Mouse (Mus musculus): Measurements from ENCODE around the gene Dscam. TPM values are rescaled to one million over a fixed set of nuclear protein-coding genes. Genes with fewer than 3 reads are reported as not detected.

Dscam gene
- polyA plus RNA-seq, 1 experiment from 2014 or later = not detected

DNA sequence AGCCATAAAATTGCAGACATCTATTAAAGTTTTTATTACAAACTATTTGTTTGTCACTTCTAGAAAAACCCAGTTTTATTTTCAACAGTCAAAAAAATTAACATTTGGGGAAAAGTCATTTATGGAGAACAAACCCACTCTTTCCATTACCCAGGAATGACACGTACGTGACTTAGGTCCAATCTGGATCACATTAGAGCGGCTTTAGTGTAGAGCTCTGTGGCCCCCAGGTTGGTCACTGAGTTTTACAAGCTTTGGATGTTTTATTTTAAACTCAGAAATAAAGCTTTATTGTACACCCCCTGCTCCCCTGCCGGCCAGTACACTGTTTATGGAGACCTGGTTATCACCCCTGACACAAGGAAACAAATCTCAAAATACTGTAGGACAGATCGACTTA is 540.9 kb downstream of the Dscam start:
- H3K4me1 ChIP-seq (ENCODE audit: control insufficient read depth, insufficient read depth, low read length) = no peaks in the 10 kb centered on the region
- H3K27me3 ChIP-seq (ENCODE audit: control insufficient read depth, insufficient read depth, low read length) = no peaks in the 10 kb centered on the region
- H3K9ac ChIP-seq (ENCODE audit: low read depth, low read length) = no peak overlapping the region
- no peak overlapping the region for H3K27ac ChIP-seq (ENCODE audit: low read depth, low read length)
- WGBS = 67% methylated on average over 5 of the region's 5 CpGs
- H3K4me3 ChIP-seq (ENCODE audit: low read length) = no peak overlapping the region
- H3K9me3 ChIP-seq (ENCODE audit: control insufficient read depth, low read length) = no peaks in the 10 kb centered on the region
- no peak overlapping the region for H3K4me2 ChIP-seq (replicated peaks; ENCODE audit: low read depth, low read length)
- no peak for ATAC-seq (ENCODE audit: low FRiP score, low TSS enrichment)
- no peaks in the 10 kb centered on the region for H3K36me3 ChIP-seq (ENCODE audit: control insufficient read depth, insufficient read depth, low read length)

DNA sequence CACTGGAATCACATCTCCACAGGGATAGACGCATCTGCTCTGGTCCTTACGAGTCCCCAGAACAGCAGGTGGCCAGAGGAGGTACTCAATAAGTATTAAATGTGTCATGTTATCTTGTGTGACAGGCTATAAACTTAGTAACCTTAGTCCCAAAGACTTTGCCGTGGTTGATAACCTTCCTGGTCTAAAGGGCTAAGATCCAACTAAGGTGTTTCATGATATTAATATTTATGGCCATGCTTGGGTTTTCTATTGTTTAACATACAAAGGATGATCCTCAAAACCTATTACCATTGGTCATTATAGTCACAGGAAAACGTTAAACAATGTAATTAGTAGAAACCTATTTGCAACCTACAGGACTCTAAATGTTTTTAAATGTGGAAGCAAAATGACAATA is 545.1 kb downstream of the Dscam start:
- Histone ChIP-seq H3K27me3 (ENCODE audit: control insufficient read depth, insufficient read depth, low read length) (0 out of 2 replicates have a peak, but pooled peaks cover 2% of the 10 kb centered on the region), H3K9ac (ENCODE audit: low read depth, low read length) (no peak overlapping the region), H3K9me3 (ENCODE audit: control insufficient read depth, low read length) (no peaks in the 10 kb centered on the region), H3K4me1 (ENCODE audit: control insufficient read depth, insufficient read depth, low read length) (no peaks in the 10 kb centered on the region), H3K4me2 (replicated peaks; ENCODE audit: low read depth, low read length) (no peak overlapping the region), H3K36me3 (ENCODE audit: control insufficient read depth, insufficient read depth, low read length) (no peaks in the 10 kb centered on the region), H3K27ac (ENCODE audit: low read depth, low read length) (no peak overlapping the region), H3K4me3 (ENCODE audit: low read length) (no peak overlapping the region)
- WGBS = 35% methylated on average over 4 of the region's 4 CpGs
- ATAC-seq (ENCODE audit: low FRiP score, low TSS enrichment) = no peak

DNA sequence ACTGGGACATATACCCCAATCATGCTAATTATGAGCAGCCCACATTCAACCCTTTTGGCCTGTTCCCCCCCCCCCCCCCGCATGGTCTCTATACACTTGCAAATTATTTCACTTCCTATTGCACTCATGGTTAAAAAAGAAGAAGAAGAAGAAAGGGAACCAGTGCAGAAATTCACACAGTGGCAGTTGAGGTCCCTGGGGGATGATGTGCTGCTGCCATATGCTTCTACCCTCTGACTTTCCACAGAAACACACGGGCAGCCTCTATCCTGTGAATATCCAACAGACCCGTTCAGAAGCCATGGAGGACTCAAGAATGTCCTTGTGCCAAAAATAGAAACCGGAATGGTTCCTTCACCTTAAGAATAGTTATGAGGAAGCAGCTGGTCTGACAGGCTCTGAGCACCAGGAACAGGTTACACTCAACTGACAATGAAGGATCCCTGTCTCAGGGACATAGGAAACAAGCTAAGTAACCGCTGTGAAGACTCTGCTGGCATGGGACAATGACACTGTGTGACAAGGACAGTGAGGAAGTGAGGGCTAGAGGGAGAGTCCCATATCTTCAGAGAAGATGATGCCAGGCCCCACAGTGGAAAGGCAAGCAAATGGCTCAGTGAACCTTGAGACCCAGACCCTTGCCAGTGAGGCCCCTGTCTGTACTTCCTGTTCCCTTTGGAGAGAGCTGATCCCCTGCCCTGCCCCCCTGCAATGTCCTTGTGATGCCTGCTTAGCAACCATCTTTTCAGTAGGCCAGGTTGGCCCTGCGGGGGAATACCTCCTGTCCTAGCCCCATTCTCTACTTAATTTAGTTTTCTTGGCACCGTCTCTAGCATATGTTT is 545.8 kb downstream of the Dscam start:
- Histone ChIP-seq H3K27me3 (ENCODE audit: control insufficient read depth, insufficient read depth, low read length) (0 out of 2 replicates have a peak, but pooled peaks cover 2% of the 10 kb centered on the region), H3K4me1 (ENCODE audit: control insufficient read depth, insufficient read depth, low read length) (no peaks in the 10 kb centered on the region), H3K36me3 (ENCODE audit: control insufficient read depth, insufficient read depth, low read length) (no peaks in the 10 kb centered on the region), H3K27ac (ENCODE audit: low read depth, low read length) (no peak overlapping the region), H3K4me2 (replicated peaks; ENCODE audit: low read depth, low read length) (no peak overlapping the region), H3K9ac (ENCODE audit: low read depth, low read length) (no peak overlapping the region), H3K4me3 (ENCODE audit: low read length) (no peak overlapping the region), H3K9me3 (ENCODE audit: control insufficient read depth, low read length) (no peaks in the 10 kb centered on the region)
- 76% methylated on average over 7 of the region's 7 CpGs for WGBS
- no peak for ATAC-seq (ENCODE audit: low FRiP score, low TSS enrichment)

DNA sequence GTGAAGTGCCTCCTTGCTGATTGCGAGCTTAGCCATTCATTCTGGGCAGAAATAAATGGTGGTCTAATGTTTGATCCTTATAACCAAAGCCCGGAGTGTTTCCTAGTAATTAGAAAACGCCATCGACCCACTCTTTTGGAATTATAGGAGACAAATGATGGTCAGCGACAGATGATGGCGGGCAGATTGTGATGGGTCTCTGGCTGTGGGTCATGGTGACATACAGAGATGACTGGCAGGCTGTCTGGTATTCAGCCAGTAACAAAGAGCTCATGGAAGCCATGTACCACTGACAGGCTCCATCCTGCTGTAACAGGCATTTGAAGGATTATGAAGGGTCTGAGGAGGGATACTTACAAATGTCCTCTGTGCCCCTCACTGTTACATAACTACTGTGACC is 549.7 kb downstream of the Dscam start:
- 89% methylated on average over 6 of the region's 6 CpGs for WGBS
- no peaks in the 10 kb centered on the region for H3K9me3 ChIP-seq (ENCODE audit: control insufficient read depth, low read length)
- H3K4me1 ChIP-seq (ENCODE audit: control insufficient read depth, insufficient read depth, low read length) = no peaks in the 10 kb centered on the region
- peaks cover 6% of the 10 kb centered on the region for H3K27me3 ChIP-seq (ENCODE audit: control insufficient read depth, insufficient read depth, low read length)
- no peak overlapping the region for H3K27ac ChIP-seq (ENCODE audit: low read depth, low read length)
- no peak for ATAC-seq (ENCODE audit: low FRiP score, low TSS enrichment)
- no peaks in the 10 kb centered on the region for H3K36me3 ChIP-seq (ENCODE audit: control insufficient read depth, insufficient read depth, low read length)
- H3K4me3 ChIP-seq (ENCODE audit: low read length) = no peak overlapping the region
- no peak overlapping the region for H3K4me2 ChIP-seq (replicated peaks; ENCODE audit: low read depth, low read length)
- H3K9ac ChIP-seq (ENCODE audit: low read depth, low read length) = no peak overlapping the region

DNA sequence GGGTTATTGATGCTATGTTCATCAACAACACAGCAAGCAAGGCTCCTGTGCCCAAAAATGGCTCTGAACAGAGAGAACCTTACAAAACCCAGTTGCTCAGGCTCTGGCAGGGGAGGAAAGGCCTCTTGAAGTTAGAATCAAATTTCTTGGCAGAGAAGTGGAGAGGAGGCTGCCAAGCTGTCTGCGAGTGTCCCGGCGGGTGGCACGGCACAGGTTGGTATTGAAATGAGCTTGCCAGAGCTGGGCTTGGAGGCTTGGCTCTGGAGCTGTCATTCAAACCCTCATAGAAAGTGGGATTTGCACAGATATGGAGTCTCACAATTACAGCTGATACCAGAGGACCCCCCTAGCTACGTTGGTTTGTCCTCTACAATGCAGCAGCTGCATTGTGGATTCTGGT is 550.1 kb downstream of the Dscam start:
- no peak for ATAC-seq (ENCODE audit: low FRiP score, low TSS enrichment)
- H3K27ac ChIP-seq (ENCODE audit: low read depth, low read length) = no peak overlapping the region
- no peak overlapping the region for H3K4me3 ChIP-seq (ENCODE audit: low read length)
- no peaks in the 10 kb centered on the region for H3K9me3 ChIP-seq (ENCODE audit: control insufficient read depth, low read length)
- no peak overlapping the region for H3K9ac ChIP-seq (ENCODE audit: low read depth, low read length)
- H3K4me1 ChIP-seq (ENCODE audit: control insufficient read depth, insufficient read depth, low read length) = no peaks in the 10 kb centered on the region
- no peaks in the 10 kb centered on the region for H3K36me3 ChIP-seq (ENCODE audit: control insufficient read depth, insufficient read depth, low read length)
- 89% methylated on average over 5 of the region's 5 CpGs for WGBS
- H3K27me3 ChIP-seq (ENCODE audit: control insufficient read depth, insufficient read depth, low read length) = peaks cover 6% of the 10 kb centered on the region
- no peak overlapping the region for H3K4me2 ChIP-seq (replicated peaks; ENCODE audit: low read depth, low read length)

DNA sequence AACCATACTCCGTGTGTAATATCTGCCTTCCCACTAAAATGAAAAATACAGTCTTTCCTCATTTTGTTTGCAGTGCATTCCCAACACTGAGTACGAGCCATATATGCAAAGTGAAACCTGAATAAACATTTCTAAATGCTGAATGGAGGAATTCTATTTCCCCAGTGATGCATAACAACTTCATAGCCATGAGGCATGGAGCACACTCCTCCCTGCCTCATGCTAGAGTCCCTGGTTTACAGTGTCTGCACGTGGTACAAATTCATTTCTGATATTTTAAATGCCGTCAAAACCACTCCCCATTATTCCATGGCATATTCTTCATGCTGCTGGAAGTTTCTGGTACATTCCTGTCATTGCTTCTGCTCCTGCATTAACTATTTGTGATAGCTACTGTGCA is 552.8 kb downstream of the Dscam start:
- ATAC-seq (ENCODE audit: low FRiP score, low TSS enrichment) = 0 out of 2 replicates have a peak, but pooled peaks have one; percentile 57
- peaks cover 12% of the 10 kb centered on the region for H3K27me3 ChIP-seq (ENCODE audit: control insufficient read depth, insufficient read depth, low read length)
- H3K27ac ChIP-seq (ENCODE audit: low read depth, low read length) = no peak overlapping the region
- 53% methylated on average over 4 of the region's 4 CpGs for WGBS
- no peaks in the 10 kb centered on the region for H3K36me3 ChIP-seq (ENCODE audit: control insufficient read depth, insufficient read depth, low read length)
- no peaks in the 10 kb centered on the region for H3K4me1 ChIP-seq (ENCODE audit: control insufficient read depth, insufficient read depth, low read length)
- H3K4me2 ChIP-seq (replicated peaks; ENCODE audit: low read depth, low read length) = no peak overlapping the region
- H3K9ac ChIP-seq (ENCODE audit: low read depth, low read length) = no peak overlapping the region
- H3K9me3 ChIP-seq (ENCODE audit: control insufficient read depth, low read length) = no peaks in the 10 kb centered on the region
- H3K4me3 ChIP-seq (ENCODE audit: low read length) = no peak overlapping the region

DNA sequence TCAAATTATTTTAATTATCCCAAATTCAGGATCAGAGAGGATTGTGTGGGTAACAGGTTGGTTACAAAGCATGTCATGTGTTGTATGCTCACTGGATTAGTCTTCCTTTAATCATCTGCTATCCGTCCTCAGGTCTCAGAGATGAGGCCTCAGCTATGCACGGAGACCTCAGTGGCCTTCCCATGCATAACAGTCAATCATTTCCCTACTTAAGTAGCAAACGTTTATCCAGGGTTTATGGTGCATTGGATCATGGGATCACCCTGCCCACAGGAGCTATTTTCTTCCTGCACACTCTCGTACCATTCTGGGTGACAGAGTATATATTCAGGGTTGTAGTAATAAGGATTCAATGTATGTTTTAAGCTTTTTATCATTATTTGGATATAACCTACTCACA is 557.3 kb downstream of the Dscam start:
- H3K4me1 ChIP-seq (ENCODE audit: control insufficient read depth, insufficient read depth, low read length) = no peaks in the 10 kb centered on the region
- no peaks in the 10 kb centered on the region for H3K9me3 ChIP-seq (ENCODE audit: control insufficient read depth, low read length)
- no peak overlapping the region for H3K27ac ChIP-seq (ENCODE audit: low read depth, low read length)
- H3K36me3 ChIP-seq (ENCODE audit: control insufficient read depth, insufficient read depth, low read length) = no peaks in the 10 kb centered on the region
- H3K4me2 ChIP-seq (replicated peaks; ENCODE audit: low read depth, low read length) = no peak overlapping the region
- H3K4me3 ChIP-seq (ENCODE audit: low read length) = no peak overlapping the region
- 27% methylated on average over 4 of the region's 4 CpGs for WGBS
- ATAC-seq (ENCODE audit: low FRiP score, low TSS enrichment) = peak; percentile 22; the same call in 1 of the 2 replicates
- H3K27me3 ChIP-seq (ENCODE audit: control insufficient read depth, insufficient read depth, low read length) = peaks cover 8% of the 10 kb centered on the region
- H3K9ac ChIP-seq (ENCODE audit: low read depth, low read length) = no peak overlapping the region

DNA sequence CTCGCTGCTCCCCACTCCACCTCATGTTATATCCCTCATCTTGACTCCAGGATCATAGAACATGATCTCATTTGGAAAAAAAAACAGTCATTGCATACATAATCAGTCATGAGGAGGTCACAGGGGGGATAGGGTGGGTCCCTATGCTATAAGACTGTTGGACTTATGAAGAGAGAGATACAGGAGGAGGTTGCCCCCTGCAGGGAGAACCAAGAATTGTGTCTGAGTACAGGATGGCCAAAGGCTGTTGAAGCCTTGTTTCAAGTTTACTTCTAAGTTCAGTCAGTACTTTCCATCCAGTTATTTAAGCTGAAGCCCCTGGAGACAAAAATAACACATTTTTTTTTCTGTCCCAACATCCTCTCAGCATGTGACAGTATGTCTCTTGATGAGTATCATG is 559.7 kb downstream of the Dscam start:
- H3K9me3 ChIP-seq (ENCODE audit: control insufficient read depth, low read length) = no peaks in the 10 kb centered on the region
- ATAC-seq (ENCODE audit: low FRiP score, low TSS enrichment) = no peak
- H3K4me3 ChIP-seq (ENCODE audit: low read length) = no peak overlapping the region
- H3K27ac ChIP-seq (ENCODE audit: low read depth, low read length) = no peak overlapping the region
- no peaks in the 10 kb centered on the region for H3K4me1 ChIP-seq (ENCODE audit: control insufficient read depth, insufficient read depth, low read length)
- H3K36me3 ChIP-seq (ENCODE audit: control insufficient read depth, insufficient read depth, low read length) = no peaks in the 10 kb centered on the region
- H3K27me3 ChIP-seq (ENCODE audit: control insufficient read depth, insufficient read depth, low read length) = peaks cover 6% of the 10 kb centered on the region; the same call in 1 of the 2 replicates
- WGBS = 80% methylated on average over 1 of the region's 1 CpGs
- no peak overlapping the region for H3K4me2 ChIP-seq (replicated peaks; ENCODE audit: low read depth, low read length)
- H3K9ac ChIP-seq (ENCODE audit: low read depth, low read length) = no peak overlapping the region

DNA sequence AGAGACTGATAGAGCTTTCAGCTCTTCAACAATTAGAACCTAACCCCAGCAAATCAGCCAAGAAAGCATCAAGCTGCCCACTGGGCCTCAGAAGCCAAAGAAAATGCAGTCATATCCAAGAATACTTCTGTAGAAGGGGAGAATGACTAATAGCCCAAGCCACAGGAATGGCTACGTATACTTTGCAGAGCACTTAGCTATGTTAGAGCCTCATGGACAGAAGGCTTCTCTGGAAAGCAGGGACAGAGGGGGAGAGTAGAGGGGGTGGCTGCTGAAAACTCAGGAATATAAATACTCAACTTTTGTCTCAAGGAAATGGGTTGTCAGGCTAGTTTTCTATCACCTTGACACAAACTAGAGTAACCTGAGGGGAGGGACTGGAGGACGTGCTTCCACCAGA is 568.3 kb downstream of the Dscam start:
- no peaks in the 10 kb centered on the region for H3K27me3 ChIP-seq (ENCODE audit: control insufficient read depth, insufficient read depth, low read length)
- no peaks in the 10 kb centered on the region for H3K4me1 ChIP-seq (ENCODE audit: control insufficient read depth, insufficient read depth, low read length)
- H3K36me3 ChIP-seq (ENCODE audit: control insufficient read depth, insufficient read depth, low read length) = no peaks in the 10 kb centered on the region
- no peak for ATAC-seq (ENCODE audit: low FRiP score, low TSS enrichment)
- no peak overlapping the region for H3K27ac ChIP-seq (ENCODE audit: low read depth, low read length)
- 62% methylated on average over 2 of the region's 2 CpGs for WGBS
- no peak overlapping the region for H3K9ac ChIP-seq (ENCODE audit: low read depth, low read length)
- no peak overlapping the region for H3K4me3 ChIP-seq (ENCODE audit: low read length)
- no peak overlapping the region for H3K4me2 ChIP-seq (replicated peaks; ENCODE audit: low read depth, low read length)
- no peaks in the 10 kb centered on the region for H3K9me3 ChIP-seq (ENCODE audit: control insufficient read depth, low read length)
